10 mouse cellular contexts compared by ENCODE assay signal in genomic region chr9:16498876-16499275, GRCm38 (mm10). TPM values are rescaled to one million over a fixed set of nuclear protein-coding genes. Genes with fewer than 3 reads are reported as not detected.
DNase-seq lines count a peak whose midpoint lies in the region; ATAC-seq and TF ChIP-seq lines count a peak whose summit lies in the region.
"Had no signal": no experiment of that assay in that cellular context is flagged by ENCODE, and none has a peak within 500 bp of the region (broad histone marks: within the 10 kb centered on the region; RNA-seq: fewer than 3 reads in every experiment).

No protein-coding gene starts in this region.

- no peak for TF ChIP-seq CTCF in lung, postnatal 0 days (IDR thresholded peaks at IDR 0.05)

- H3K36me3 ChIP-seq in lung, postnatal 0 days (ENCODE audit: insufficient read depth, low read length), result no peaks in the 10 kb centered on the region
- no peaks in the 10 kb centered on the region for H3K36me3 ChIP-seq in forebrain, embryonic 12.5 days (replicated peaks)
- no peaks in the 10 kb centered on the region for H3K36me3 ChIP-seq in limb, embryonic 14.5 days (ENCODE audit: control insufficient read depth, insufficient read depth, low read length)
- H3K36me3 ChIP-seq: stomach, embryonic 15.5 days had no signal

- H3K4me2 ChIP-seq in lung, postnatal 0 days (replicated peaks; ENCODE audit: low read depth, low read length), result no peak overlapping the region
- peak overlapping the region; percentile 81 for H3K4me2 ChIP-seq in forebrain, embryonic 12.5 days
- H3K4me2 ChIP-seq in limb, embryonic 14.5 days (replicated peaks; ENCODE audit: low read depth, low read length, severe bottlenecking), result peak overlapping the region; percentile 85; the same call in 1 of the 2 replicates

- no peak overlapping the region for H3K9ac ChIP-seq in lung, postnatal 0 days (replicated peaks; ENCODE audit: low read depth)
- no peak overlapping the region for H3K9ac ChIP-seq in forebrain, embryonic 12.5 days
- no peak overlapping the region for H3K9ac ChIP-seq in limb, embryonic 14.5 days (ENCODE audit: low read depth, low read length, severe bottlenecking)

- DNase-seq in lung, postnatal 10 days, result peak; percentile 9
- no peak for DNase-seq in lung, postnatal 0 days (ENCODE audit: low spot score)
- peak; percentile 12 for DNase-seq in limb, embryonic 14.5 days (ENCODE audit: low spot score)
- no peak for DNase-seq in layer of hippocampus, adult 18-20 months (ENCODE audit: low spot score in 2 of 2)
- no peak for DNase-seq in thymus, postnatal 36 days
- DNase-seq: gastrocnemius, postnatal 25 days had no signal

- no peak for TF ChIP-seq EP300 in lung, postnatal 0 days (IDR thresholded peaks at IDR 0.05)

- H3K27me3 ChIP-seq in lung, postnatal 0 days (replicated peaks; ENCODE audit: insufficient read depth, low read length), result peaks cover 23% of the 10 kb centered on the region
- H3K27me3 ChIP-seq in forebrain, embryonic 12.5 days, result peaks cover 9% of the 10 kb centered on the region; the same call in 1 of the 2 replicates
- peaks cover 5% of the 10 kb centered on the region; the same call in 1 of the 2 replicates for H3K27me3 ChIP-seq in limb, embryonic 14.5 days (ENCODE audit: control insufficient read depth, insufficient read depth, low read length)

- no peak overlapping the region for H3K27ac ChIP-seq in lung, postnatal 0 days (ENCODE audit: low read length)
- H3K27ac ChIP-seq in forebrain, embryonic 12.5 days, result peak overlapping the region; percentile 69
- no peak overlapping the region for H3K27ac ChIP-seq in limb, embryonic 14.5 days (replicated peaks; ENCODE audit: low read depth, low read length)
- H3K27ac ChIP-seq: stomach, embryonic 15.5 days had no signal

- TF ChIP-seq POLR2A in limb, embryonic 14.5 days (IDR thresholded peaks at IDR 0.05; ENCODE audit: borderline replicate concordance, extremely low read depth, insufficient read depth, insufficient read length), result no peak

- WGBS in lung, postnatal 0 days, result 7% methylated on average over 4 of the region's 4 CpGs
- under 1% methylated on average over 4 of the region's 4 CpGs for WGBS in forebrain, embryonic 12.5 days
- WGBS in limb, embryonic 14.5 days, result 16% methylated on average over 4 of the region's 4 CpGs

- H3K9me3 ChIP-seq in lung, postnatal 0 days (ENCODE audit: low read length), result no peaks in the 10 kb centered on the region
- no peaks in the 10 kb centered on the region for H3K9me3 ChIP-seq in forebrain, embryonic 12.5 days
- H3K9me3 ChIP-seq in limb, embryonic 14.5 days (ENCODE audit: control insufficient read depth, low read length), result no peaks in the 10 kb centered on the region
- H3K9me3 ChIP-seq: stomach, embryonic 15.5 days had no signal

- no peak overlapping the region for H3K4me3 ChIP-seq in lung, postnatal 0 days (ENCODE audit: low read depth, low read length)
- peak overlapping the region; percentile 11; the same call in 1 of the 2 replicates for H3K4me3 ChIP-seq in forebrain, embryonic 12.5 days (replicated peaks)
- H3K4me3 ChIP-seq in limb, embryonic 14.5 days (replicated peaks; ENCODE audit: low read length), result 0 out of 2 replicates have a peak overlapping the region, but pooled peaks have one; percentile 52

- no peak for ATAC-seq in lung, postnatal 0 days
- ATAC-seq in forebrain, embryonic 12.5 days (ENCODE audit: low FRiP score), result no peak
- ATAC-seq in limb, embryonic 14.5 days (ENCODE audit: low FRiP score, low read depth), result no peak
- ATAC-seq in CD4-positive, CD25-positive, alpha-beta regulatory T cell, adult 4 months, result no peak
- ATAC-seq: Patski had no signal

- H3K4me1 ChIP-seq in lung, postnatal 0 days (ENCODE audit: insufficient read depth, low read depth, low read length), result peaks cover 6% of the 10 kb centered on the region; the same call in 1 of the 2 replicates
- peaks cover 23% of the 10 kb centered on the region for H3K4me1 ChIP-seq in forebrain, embryonic 12.5 days
- peaks cover 10% of the 10 kb centered on the region for H3K4me1 ChIP-seq in limb, embryonic 14.5 days (ENCODE audit: control insufficient read depth, insufficient read depth, low read length)

RNA-seq across cellular contexts. Expression of gene Fat3, which starts 2.2 kb away (rescaled TPM):
- polyA plus RNA-seq in lung, postnatal 0 days (2015; fragmentation: Nextera tagmentation; extraction: Ambion mirVana), result 0.77 and 0.78 TPM in 2 replicates
- polyA plus RNA-seq in forebrain, embryonic 12.5 days (2016; fragmentation: Nextera tagmentation; extraction: Ambion mirVana), result 13.0 and 13.6 TPM in 2 replicates
- 9.2 and 10.3 TPM in 2 replicates for polyA plus RNA-seq in limb, embryonic 14.5 days (2012; rRNA removed)
- 5.4 and 6.6 TPM in 2 replicates for polyA plus RNA-seq in limb, embryonic 14.5 days (2014; fragmentation: Nextera tagmentation; extraction: Ambion mirVana)
- polyA plus RNA-seq in CD4-positive, CD25-positive, alpha-beta regulatory T cell, adult 4 months (2017; shearing (Covaris generic)), result under 1 TPM in 1 of 2 experiments, not detected in 1; 0.31 TPM
- 10 to 100 TPM; 31.5 to 33.1 TPM for total RNA-seq in layer of hippocampus, adult 18-20 months (2021)

Comparison
In these comparisons a context has a peak if more than half of its experiments do, and no peak if none do; other contexts are left out.
1. DNase-seq: peak in lung, postnatal 10 days (single experiment) and limb, embryonic 14.5 days (single experiment); none in lung, postnatal 0 days (single experiment), layer of hippocampus, adult 18-20 months (0 of 2) and thymus, postnatal 36 days (0 of 2).